Mouse (Mus musculus): ENCODE results near the gene Dlx1.

Dlx1 gene

DNA sequence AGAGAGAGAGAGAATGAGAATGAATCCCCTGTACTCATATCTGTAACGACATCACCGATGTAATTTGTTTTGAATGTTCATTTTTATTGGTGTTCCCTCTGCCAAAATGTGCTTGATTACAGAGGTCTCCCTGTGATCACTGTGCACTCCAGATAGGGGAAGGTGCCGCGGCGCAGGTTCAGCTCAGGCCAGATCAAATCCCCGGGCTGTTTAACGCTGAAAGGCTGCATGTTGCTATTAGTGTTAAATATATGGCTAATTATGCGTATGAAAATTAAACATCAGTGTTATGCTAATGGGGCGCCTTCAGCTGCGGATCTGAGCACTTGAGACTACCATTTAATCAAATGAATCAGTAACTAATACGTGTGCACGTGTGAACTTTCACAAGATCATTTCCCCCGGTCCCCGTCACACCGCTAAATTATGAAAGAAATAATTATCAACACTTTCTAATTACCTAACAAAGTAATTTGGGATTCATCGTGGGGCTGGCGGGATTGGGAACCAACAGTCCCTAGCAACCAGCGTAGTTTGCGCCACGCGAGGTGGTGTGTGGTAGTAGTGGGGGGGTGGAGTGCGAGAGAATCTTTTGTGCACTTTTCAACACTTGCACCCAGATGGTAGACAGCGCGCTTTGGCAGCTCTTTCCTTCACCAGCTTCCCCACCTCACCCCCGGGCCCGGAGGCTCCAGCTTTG, at the start of gene Dlx1:
Gene Dlx1, plus strand, starts transcription at position 100 of the 700 bp plus-strand sequence.
- no peak for DNase-seq

GRCm38 (mm10) chr2:71479917-71480316, 48.0 kb upstream of the Dlx1 start:
- DNase-seq = no peak

- no peak for DNase-seq
Measured at GRCm38 (mm10) chr2:71481825-71482224, 46.1 kb upstream of the Dlx1 start.

GRCm38 (mm10) chr2:71483046-71483716, 44.7 kb upstream of the Dlx1 start:
- DNase-seq = no peak

DNA sequence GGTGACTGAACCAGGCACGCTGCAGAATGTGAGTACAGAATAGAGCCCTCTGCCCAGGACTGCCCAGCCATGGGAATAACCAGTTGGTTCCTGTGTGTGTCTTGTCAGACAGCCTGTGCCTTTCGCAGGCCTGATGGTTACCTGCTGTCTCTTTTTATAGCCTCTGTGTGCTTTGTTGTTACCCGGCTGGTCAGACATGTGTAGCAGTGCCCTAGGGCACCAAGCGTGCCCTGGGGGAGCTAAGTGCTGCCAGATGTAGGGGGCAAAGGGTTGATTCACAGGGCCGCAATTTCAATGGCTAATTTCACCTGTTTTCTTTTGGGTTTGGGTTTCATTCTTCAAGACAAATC, 44.2 kb upstream of the Dlx1 start:
- DNase-seq = no peak

GRCm38 (mm10) chr2:71491295-71491694, 36.6 kb upstream of the Dlx1 start:
- no peak for DNase-seq

DNA sequence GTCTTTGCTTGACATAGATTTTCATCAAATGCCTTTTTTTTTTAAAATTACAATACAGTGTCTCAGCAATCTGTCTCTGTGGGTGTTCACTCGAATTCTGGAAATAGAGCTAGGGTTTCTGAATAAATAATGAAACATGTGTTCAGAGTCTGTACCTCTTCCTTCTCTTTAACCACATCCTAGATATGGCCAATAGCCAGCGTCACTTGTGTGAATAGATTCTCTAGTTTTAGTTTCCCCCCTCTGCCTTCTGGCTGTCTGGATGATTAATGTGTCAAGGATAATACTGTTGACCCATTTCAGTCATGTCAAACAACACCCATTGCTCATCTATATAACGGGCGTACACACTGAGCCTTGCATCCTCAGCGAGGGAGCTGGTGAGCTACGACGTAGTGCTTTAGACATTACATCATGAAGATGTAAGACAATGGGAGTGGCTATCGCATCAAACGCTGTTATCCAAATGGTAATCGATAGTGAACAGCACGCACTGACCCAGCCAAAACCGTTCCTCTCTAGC, 34.7 kb upstream of the Dlx1 start:
- no peak for DNase-seq

- no peak for DNase-seq
Measured at GRCm38 (mm10) chr2:71494503-71494902, 33.4 kb upstream of the Dlx1 start.

DNA sequence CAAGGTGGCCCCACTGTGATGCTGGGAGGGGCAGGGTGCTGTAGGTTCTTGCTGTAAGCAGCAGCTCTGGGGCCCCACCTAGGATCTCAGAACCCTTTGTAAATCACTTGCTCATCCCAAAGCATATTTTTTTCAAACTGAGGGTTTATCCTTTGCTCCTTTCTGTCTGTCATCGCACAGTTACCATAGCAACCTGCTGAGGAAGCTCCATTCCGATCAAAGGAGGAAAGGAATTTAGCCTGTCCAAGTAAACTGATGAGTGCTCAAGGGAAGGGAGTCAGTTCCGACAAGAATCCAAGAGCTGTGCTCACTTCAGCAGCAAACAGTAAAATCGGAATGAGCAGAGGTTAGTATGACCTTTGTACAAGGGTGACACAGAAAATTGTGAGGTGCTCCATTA, 32.9 kb upstream of the Dlx1 start:
- DNase-seq = no peak

GRCm38 (mm10) chr2:71497175-71497574, 30.7 kb upstream of the Dlx1 start:
- DNase-seq = no peak

DNA sequence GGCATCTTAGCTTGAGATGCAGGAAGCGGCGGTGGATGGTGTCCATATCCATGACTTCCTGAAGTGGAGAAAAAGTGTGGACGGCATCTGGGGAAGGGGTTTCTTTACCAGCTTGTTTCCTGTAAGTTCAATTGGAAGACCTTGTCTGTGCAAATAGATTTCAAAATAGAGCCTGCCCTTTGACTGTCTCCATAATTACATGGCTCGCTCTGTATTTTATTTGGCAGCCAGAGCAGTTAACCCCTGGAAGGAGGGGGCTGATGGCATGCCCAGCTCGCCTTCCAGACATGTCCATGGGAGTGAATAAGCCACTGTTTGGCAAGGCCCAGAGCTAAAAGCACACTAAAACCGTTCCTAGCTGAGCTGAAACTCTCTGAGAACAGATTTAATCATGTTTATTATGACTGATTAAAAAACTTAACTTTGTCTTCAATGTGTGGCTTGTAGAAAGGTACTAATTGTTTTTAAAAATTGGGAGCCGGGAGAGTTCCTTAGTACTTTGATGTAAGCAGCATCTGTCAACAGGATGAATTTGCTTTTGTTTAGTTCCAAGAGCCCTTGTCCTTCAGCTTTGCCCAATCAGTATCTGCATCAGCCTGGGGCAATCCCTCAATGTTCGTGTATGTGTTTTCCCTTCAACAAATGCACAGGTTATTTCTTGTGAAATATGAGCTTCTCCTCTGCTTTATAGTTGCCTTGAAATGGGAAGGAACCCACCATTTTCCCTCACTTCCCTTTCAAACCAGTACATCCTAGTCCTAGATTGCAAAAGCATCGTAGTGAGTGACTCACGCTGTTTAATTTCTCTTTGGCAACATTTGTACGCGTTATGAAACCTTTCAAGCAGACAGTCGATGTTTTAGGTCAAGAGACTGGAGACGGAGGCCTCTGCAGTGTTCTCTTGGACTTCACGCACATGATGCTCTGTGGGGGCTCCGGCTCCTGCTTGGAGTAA, 28.4 kb upstream of the Dlx1 start:
- DNase-seq = no peak

DNA sequence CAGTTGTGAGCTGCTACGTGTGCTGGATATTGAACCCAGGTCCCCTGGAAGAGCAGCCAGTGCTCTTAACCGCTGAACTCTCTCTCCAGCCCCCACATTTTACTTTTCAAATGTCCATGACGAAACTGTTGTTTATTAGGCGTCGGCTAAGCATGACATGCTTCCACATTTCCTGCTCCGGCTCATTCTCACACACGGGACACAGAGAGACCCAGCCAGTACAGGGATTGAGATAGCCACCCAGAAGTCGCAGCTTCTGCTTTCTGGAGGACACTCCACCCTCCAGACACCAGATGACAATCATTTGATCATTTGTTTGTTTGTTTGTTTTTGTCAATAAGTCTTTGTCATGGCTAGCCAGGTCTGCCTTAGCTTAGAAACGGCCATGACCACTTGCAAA, 23.1 kb upstream of the Dlx1 start:
- DNase-seq = no peak

DNA sequence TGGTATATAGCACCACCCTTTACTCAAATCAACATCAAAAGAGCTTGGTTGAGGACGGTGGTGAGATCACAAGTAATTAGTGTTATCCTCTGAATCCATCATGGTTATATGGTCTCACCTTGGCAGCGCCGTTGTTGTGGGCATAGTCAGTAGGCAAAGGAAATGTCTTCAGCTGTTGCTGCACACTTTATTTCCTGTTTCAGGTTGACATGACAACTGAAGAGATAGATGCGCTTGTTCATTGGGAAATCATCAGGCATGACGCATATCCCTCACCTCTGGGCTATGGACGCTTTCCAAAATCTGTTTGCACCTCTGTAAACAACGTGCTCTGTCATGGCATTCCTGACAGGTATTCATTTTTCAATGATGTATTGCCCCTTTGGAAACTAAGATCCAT, 16.7 kb upstream of the Dlx1 start:
- no peak for DNase-seq

- DNase-seq = no peak
Measured at GRCm38 (mm10) chr2:71512326-71512725, 15.6 kb upstream of the Dlx1 start.

GRCm38 (mm10) chr2:71516995-71517394, 10.9 kb upstream of the Dlx1 start:
- no peak for DNase-seq

DNA sequence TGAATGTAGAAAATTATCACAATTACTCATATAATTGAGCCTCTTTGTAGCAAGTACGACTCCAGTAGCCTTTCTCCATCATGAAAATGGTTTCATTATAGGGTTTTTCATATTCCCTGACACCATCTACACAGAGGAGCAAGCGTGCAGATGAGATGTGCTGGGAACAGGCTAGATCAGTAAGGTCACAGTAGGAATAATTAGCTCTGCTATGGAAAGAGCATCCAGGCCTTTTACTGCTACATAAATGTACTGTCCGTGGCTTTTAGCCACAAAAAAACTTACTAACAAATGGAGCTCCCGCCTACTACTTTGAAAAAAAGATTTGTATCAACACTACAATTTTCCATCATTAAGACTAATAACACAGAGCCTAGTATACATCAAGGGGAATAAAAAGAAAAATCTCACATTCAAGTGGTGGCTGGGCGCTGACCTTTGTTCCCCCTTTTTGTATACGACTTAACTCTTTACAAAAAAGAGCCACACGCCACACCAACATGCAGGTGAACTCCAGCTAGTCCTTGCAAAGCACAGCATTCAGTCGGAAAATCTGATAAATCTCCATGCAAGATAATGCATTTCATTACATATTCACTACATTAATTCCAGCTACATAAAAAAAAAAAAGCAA, 10.3 kb upstream of the Dlx1 start:
- no peak for DNase-seq

- no peak for DNase-seq
Measured at GRCm38 (mm10) chr2:71522871-71523270, 5.0 kb upstream of the Dlx1 start.

DNA sequence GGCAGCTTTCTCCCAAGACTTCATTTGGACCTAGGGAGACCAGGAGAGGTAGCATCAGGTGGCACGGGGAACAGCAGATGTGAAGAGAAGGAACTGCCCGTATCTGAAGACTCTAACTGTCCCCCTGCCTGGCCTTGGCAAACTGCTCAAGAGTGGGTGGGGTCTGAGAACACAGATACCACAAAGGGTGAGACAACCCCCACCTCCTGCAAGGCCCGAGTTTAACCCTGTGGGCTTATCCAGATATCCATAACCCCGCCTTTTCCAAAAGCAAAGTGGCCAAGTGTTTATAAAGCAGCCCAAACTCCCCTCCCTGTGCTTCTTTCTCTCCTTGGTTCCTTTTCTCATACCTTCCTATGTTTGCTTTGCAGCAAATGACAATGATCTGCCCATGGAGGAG, 4.5 kb upstream of the Dlx1 start:
- DNase-seq = no peak

GRCm38 (mm10) chr2:71524763-71525162, 3.1 kb upstream of the Dlx1 start:
- no peak for DNase-seq

DNA sequence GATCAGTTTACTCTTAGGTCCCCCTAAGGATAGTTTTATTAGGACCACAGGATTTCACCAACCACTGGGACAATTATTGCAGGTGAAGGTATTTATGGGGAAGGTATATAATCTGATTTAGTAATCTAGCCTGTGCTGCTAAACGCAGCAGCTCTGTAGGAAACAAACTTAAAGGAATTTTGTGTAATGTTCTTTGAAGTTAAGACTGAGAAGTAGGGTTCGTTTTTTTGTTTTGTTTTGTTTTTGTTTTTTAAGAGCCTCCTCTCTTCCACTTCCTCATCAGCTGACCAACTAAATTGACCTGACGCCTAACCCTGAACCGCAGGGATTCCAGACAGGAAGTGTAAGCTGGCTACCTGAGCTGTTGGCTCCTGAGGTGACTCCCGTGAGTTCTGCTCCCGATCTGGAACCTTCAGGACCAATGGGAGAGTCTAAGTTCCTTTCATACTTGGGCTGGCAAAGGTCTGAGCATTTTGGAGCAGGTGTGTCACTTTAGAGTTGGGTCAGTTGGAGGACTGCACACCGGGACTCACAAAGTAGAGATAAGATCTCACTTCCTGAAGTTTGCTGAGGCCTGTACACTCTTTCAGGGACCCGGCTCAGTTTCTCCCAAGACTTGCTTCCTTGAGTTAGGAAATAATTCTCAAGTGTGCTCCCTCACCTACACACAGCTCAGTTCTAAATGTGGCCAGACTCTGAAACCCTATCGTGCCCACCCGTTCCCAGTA, 1.2 kb upstream of the Dlx1 start:
- no peak for DNase-seq

GRCm38 (mm10) chr2:71527323-71528013, 445 bp upstream of the Dlx1 start:
- no peak for DNase-seq

Measured in cerebellum, adult 11-12 months (tissue).